Mouse (Mus musculus) granulocyte monocyte progenitor cell, adult 5-6 weeks (primary cell): ENCODE measurements around the gene Auh. TPM values are rescaled to one million over a fixed set of nuclear protein-coding genes. Genes with fewer than 3 reads are reported as not detected.
A peak's percentile ranks its signal among the peaks of the same experiment; 100 is the strongest.

Source experiments
- ATAC-seq: replicated peaks from 2 replicates; pipeline ENCODE4 v1.8.0; 2016; ENCODE audit warnings: mild to moderate bottlenecking, moderate TSS enrichment, inconsistent platforms; ENCODE audit not compliant: poor library complexity, severe bottlenecking
- total RNA-seq, 2 experiments: library from RNA; stranded (forward) in 1 of 2; stranded (reverse) in 1 of 2; fragments of 200-712, 200-1000 nt in 1 of 2; fragments of >200 nt in 1 of 2; fragmentation: Nextera tagmentation in 1 of 2; gene quantifications; 2 replicates each; pipeline ENCODE4 v1.2.3; 2014 to 2017

Auh gene
- total RNA-seq, 2 experiments from 2014 or later = 35.9 to 37.1 TPM

GRCm38 (mm10) chr13:52883084-52883959 is 46.2 kb downstream of the Auh start:
- ATAC-seq = no peak

GRCm38 (mm10) chr13:52880386-52880785 is 49.1 kb downstream of the Auh start:
- no peak for ATAC-seq

DNA sequence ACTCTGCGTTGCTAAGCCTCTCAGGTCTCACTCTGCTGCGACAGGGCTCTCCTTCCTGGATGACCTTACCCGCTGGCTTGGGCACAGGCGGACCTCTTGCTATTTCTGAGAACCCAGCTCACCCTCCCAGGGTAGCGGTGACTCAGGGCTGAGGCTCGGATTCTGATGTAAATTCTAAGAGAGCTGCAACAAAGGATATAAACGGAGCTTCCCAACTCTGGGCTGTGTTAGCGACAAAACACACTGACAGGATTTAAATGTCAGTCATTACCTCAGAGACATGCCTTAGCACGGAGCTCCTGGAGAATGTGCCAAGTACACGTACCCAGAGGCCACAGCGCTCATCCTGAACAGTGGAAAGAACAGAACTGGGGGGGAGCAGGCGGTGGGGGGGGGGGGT is 49.6 kb downstream of the Auh start:
- no peak for ATAC-seq

GRCm38 (mm10) chr13:52879291-52879690 is 50.2 kb downstream of the Auh start:
- ATAC-seq = no peak

DNA sequence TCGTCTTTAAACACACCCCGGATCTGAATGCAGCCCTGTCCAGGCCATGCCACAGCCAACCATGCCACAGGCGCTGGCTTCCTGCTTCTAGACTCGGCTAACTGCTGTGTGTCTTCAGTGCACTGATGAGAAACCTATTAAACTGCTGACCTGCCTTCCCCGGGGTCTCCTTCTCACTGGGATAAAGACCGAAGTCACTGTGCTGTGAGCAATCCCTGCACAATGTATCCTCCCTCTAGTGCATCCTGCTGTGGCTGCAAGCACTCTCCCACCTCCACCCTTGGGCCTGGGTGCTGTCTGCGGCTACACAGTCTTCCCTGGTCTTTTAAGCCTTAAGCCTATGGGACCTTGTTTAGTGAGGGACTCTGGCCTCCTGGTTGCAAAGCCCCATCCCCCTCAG is 50.7 kb downstream of the Auh start:
- no peak for ATAC-seq

- ATAC-seq = no peak
Observed at GRCm38 (mm10) chr13:52875541-52876325, 53.7 kb downstream of the Auh start.

DNA sequence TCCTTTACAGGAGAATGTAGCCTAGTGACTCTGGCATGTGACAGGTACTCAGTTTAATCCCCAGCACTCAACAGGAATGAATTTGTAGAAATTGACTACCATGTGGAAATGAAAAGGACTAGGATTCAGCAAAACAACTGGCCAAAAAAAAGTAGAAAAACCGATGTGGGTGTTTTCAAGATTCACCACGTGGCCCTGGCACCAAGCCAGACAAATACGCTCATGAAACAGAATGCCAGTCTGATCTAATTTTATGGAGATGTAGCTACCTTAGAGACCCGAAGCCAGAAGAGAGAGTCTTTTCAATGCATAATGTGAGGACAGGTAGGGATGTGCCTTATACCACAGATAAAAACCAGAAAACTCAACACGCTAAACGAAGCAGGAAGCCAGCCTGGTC is 54.4 kb downstream of the Auh start:
- no peak for ATAC-seq

- no peak for ATAC-seq
Observed at GRCm38 (mm10) chr13:52874338-52874737, 55.1 kb downstream of the Auh start.

DNA sequence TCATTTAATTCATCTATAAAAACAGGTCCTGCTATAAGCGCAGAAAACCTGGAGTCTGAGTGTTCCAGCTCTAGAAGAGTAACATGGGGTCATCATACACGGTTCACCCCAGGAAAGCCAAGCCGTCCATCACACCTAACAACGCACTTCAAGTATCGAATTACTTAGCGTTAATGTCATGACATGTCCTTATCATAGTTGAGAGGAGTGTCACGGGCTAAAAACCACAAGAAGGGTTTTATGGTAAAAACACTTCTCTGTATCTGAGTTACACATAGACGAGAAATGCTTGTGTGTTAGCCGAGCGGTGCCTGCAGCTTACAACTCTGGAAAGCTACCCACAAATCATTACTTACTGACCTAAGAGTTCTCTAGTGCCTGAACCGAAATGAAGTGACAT is 55.6 kb downstream of the Auh start:
- no peak for ATAC-seq

DNA sequence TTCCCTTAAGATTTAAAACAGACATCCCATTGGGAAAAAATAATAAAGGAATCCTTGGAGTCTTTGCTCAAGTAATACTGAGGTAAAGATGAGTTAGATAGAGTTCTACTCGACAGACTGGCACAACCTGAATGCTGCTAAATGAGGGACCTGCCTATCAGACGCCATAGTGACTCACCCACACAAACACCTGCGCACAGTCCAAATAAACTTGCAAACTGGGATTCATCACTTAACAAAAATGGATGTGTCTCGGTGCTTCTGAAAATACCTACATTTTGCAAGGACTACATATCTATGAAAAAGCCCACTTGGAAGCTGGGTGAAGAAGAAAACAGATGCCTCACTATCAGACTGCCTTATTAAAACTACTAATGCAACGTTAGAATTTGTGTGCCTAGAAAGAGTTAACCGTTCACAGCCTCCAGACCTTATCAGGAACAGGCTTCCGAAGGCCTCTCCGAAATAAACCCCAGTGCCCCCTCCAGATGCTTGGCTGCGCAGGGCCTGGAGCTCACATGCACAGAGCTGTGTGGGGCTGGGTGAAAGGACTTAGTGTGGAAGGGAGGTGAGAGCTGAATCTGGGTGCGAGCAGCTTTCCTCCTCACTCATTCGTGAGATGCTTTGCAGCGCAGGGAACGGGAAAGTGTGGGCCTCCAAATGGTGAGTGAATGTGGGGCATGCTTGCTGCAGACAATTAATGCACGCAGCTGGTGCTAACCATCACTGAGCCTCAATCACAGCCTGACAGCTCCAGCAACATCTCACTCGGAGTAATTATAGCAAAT is 63.3 kb downstream of the Auh start:
- ATAC-seq = no peak

DNA sequence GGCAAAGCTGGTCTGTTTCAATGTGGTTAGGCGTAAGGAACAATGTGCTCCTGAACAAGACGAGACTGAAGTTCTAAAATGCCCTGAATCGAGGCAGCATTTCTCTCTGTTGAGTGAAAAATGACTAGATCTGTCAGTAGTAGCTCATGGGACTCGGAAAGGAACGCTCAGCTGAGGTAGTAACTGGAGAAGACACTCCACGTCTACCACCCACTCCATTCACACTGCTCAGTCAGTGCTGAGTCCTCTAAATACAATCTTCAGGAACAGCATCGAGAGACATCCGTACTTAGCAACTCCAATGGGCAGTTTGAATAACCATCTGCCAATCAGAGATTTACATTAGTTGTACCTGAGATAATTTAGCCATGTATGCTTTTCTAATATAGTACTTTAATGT is 66.0 kb downstream of the Auh start:
- ATAC-seq = no peak

GRCm38 (mm10) chr13:52860006-52860685 is 69.3 kb downstream of the Auh start:
- no peak for ATAC-seq

DNA sequence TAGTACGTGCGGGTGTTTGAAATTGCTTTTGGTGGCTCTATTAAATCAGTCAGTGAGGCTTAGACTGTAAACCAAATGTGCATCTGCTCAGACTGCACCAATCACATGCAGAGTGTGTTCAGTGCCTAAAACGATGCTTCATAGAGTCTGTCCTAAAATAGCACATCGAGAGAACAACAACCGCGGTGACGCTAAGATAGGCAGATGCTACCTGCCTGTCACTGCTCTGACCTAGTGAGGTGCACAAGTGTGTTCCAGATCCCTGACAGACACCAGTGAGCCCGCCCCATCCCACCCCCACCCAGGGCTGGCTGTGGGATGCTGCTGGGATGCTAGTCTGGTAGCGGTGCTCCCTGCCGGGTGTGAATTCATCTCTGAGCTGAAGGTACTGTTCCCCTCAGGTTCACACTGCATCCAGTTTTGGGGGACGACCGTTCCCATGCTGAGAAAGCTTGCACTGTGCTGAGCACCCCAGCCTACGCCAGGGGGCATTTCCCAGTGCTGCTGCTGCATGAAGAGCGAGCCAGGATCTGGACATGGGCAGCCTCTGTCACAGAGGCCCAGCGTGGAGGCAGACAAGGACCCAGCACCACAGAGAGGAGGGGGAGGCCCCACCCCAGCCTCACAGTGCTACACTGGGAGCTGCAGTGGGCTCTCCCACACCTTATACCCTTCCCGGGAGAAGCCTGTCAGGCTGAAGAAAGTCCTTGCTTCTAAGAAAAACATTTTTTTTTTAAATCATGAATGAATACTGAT is 70.2 kb downstream of the Auh start:
- ATAC-seq = no peak

GRCm38 (mm10) chr13:52858373-52858772 is 71.1 kb downstream of the Auh start:
- no peak for ATAC-seq

DNA sequence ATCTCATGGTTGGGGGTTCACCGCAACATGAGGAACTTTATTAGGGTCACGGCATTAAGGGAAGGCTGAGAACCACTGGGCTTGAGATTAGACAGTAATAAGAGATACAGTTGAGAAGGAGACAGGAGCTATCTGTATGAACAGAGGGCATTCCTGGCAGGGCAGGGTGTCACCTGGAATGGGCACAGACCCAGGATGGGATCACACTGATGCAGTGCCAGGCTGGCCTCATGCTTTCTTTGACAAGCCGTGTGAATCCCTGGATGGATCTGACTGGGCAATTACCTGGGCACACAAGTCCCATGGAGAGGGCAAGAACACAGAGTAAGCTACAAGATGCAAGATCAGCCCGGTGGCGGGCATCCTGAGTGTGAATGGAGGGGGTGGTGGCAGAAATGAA is 71.7 kb downstream of the Auh start:
- no peak for ATAC-seq

DNA sequence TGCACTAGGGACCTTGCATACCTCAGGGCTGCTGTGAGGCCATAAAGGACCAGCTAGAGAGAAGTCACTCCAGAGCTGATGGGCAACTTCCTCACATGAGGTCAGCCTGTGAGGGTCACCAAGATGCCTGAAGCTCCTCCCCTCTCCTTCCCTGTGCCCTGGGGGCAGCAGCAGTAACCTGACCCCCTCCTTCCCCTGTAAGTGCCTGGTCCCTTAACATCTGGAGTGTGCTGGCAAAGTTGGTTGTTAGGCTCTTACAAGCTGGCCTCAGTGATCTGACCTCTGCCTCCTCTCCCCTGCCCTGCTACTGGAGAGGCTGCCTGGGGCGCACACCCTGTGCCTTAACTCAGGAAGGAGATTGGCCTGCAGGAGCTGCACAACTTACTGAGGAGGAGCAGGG is 75.9 kb downstream of the Auh start:
- ATAC-seq = no peak

DNA sequence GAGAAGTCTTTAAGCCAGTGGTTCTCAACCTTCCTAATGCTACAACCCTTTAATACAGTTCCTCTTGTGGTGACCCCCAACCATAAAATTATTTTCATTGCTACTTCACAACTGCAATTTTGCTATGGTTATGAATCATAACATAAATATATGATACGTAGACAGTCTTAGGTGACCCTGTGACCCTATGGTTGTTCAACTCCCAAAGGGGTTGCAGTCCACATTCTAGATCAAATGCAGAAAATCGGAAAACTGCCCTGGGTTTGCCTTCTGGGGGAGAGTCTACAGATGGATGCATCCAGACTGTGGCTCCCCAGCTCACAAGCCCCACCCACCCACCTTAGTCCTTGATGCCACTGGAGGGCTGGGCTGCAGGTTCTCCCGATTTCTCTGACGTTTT is 77.6 kb downstream of the Auh start:
- no peak for ATAC-seq

- ATAC-seq = no peak
Observed at GRCm38 (mm10) chr13:52850024-52850723, 79.3 kb downstream of the Auh start.

DNA sequence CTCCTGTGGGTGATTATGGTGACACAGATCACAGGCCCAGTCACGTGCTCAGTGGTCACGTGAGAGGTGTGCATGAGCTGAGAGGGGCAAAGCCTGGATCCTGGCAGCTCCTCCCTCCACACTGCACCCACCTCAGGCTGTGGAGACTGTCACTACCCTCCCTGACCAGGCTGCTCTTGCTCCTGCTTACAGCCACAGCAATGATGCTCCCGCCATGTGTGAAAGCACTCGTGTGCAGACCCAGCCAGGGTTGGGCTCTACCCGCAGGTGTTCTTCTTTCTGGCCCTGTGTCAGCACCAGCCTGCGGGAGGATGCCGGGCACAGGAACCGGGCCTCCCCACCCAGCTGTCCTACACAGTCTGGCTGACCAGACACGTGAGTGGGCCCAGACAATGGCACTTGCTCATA is 80.1 kb downstream of the Auh start:
- ATAC-seq = peak; percentile 41; the same call in 1 of the 2 replicates
